Mouse (Mus musculus): Measurements from ENCODE around the gene Dop1a. TPM values are rescaled to one million over a fixed set of nuclear protein-coding genes. Genes with fewer than 3 reads are reported as not detected.

Dop1a gene
- total and polyA plus RNA-seq, 3 experiments = 9.1 to 17.9 (median 16.2) TPM

DNA sequence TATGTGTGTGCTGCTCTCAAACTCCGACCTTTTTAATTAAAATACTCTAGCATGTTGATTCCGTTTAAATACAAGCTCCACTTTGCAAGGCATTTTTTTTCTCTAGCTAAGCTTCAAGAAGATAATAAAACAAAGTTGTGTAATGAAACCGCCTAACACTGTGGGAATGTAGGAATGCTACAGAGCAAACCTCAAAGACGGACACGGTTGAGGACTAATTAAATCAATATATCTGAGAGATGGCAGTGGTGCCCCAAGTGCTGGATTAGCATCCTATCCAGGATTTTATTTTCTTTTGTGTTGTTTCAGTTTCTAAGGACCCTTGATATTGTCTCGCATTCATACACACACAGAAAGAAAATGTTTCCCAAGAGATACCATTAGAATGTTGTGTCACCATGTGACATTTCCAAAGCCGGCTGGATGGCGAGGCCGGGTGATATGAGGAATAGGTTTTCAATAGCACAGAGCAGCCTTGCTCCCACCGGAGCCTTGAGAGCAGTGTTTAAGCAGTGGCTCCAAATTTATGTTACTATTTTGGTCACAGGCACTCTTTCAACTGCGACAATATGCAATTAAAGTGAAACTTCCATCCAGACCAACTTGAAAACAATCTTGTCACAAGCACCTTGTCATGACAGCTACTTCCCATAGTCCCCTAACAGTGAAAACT, 28.5 kb upstream of the Dop1a start:
- no peak for DNase-seq
- no peak overlapping the region for H3K9ac ChIP-seq (ENCODE audit: low read depth, low read length)
- H3K36me3 ChIP-seq (ENCODE audit: control insufficient read depth, insufficient read depth, low read length) = no peaks in the 10 kb centered on the region
- no peak overlapping the region for H3K27ac ChIP-seq
- no peaks in the 10 kb centered on the region for H3K79me2 ChIP-seq (replicated peaks; ENCODE audit: control insufficient read depth, insufficient read depth, low read length)
- no peak for TF ChIP-seq EP300 (IDR thresholded peaks at IDR 0.05; ENCODE audit: insufficient read depth, low read depth, low read length)
- TF ChIP-seq POLR2A (IDR thresholded peaks at IDR 0.05; ENCODE audit: insufficient read depth, low read depth, low read length) = no peak
- no peak for TF ChIP-seq CTCF (IDR thresholded peaks at IDR 0.05)
- intact Hi-C loops (cut with DNase I) = no loop called here
- no peaks in the 10 kb centered on the region for H3K27me3 ChIP-seq (ENCODE audit: control insufficient read depth, insufficient read depth, low read length)
- WGBS = 47% methylated on average over 11 of the region's 11 CpGs
- H3K4me1 ChIP-seq (ENCODE audit: control insufficient read depth, insufficient read depth, low read length) = no peaks in the 10 kb centered on the region
- H3K4me3 ChIP-seq = peak overlapping the region; percentile 16; the same call in 1 of the 2 replicates

- no peaks in the 10 kb centered on the region for H3K36me3 ChIP-seq (ENCODE audit: control insufficient read depth, insufficient read depth, low read length)
- H3K79me2 ChIP-seq (replicated peaks; ENCODE audit: control insufficient read depth, insufficient read depth, low read length) = no peaks in the 10 kb centered on the region
- no peak overlapping the region for H3K27ac ChIP-seq
- no peaks in the 10 kb centered on the region for H3K27me3 ChIP-seq (ENCODE audit: control insufficient read depth, insufficient read depth, low read length)
- H3K4me1 ChIP-seq (ENCODE audit: control insufficient read depth, insufficient read depth, low read length) = no peaks in the 10 kb centered on the region
- 79% methylated on average over 4 of the region's 4 CpGs for WGBS
- no peak for DNase-seq
- intact Hi-C loops (cut with DNase I) = no loop called here
- no peak for TF ChIP-seq POLR2A (IDR thresholded peaks at IDR 0.05; ENCODE audit: insufficient read depth, low read depth, low read length)
- no peak for TF ChIP-seq CTCF (IDR thresholded peaks at IDR 0.05)
- TF ChIP-seq EP300 (IDR thresholded peaks at IDR 0.05; ENCODE audit: insufficient read depth, low read depth, low read length) = no peak
- no peak overlapping the region for H3K9ac ChIP-seq (ENCODE audit: low read depth, low read length)
- H3K4me3 ChIP-seq = no peak overlapping the region
Observed at GRCm38 (mm10) chr9:86442248-86442647, 24.7 kb upstream of the Dop1a start.

- no peaks in the 10 kb centered on the region for H3K36me3 ChIP-seq (ENCODE audit: control insufficient read depth, insufficient read depth, low read length)
- no peak overlapping the region for H3K27ac ChIP-seq
- no peaks in the 10 kb centered on the region for H3K4me1 ChIP-seq (ENCODE audit: control insufficient read depth, insufficient read depth, low read length)
- no peaks in the 10 kb centered on the region for H3K79me2 ChIP-seq (replicated peaks; ENCODE audit: control insufficient read depth, insufficient read depth, low read length)
- H3K9ac ChIP-seq (ENCODE audit: low read depth, low read length) = no peak overlapping the region
- no peak overlapping the region for H3K4me3 ChIP-seq
- WGBS = 62% methylated on average over 7 of the region's 7 CpGs
- intact Hi-C loops (cut with DNase I) = loop anchor here (5.0 kb wide), 1 partner anchor 575 kb away; no protein-coding TSS in a partner anchor
- no peaks in the 10 kb centered on the region for H3K27me3 ChIP-seq (ENCODE audit: control insufficient read depth, insufficient read depth, low read length)
- no peak for TF ChIP-seq EP300 (IDR thresholded peaks at IDR 0.05; ENCODE audit: insufficient read depth, low read depth, low read length)
- TF ChIP-seq POLR2A (IDR thresholded peaks at IDR 0.05; ENCODE audit: insufficient read depth, low read depth, low read length) = no peak
- no peak for TF ChIP-seq CTCF (IDR thresholded peaks at IDR 0.05)
- DNase-seq = no peak
Observed at GRCm38 (mm10) chr9:86446847-86447246, 20.1 kb upstream of the Dop1a start.

- Histone ChIP-seq H3K79me2 (replicated peaks; ENCODE audit: control insufficient read depth, insufficient read depth, low read length) (no peaks in the 10 kb centered on the region), H3K4me1 (ENCODE audit: control insufficient read depth, insufficient read depth, low read length) (no peaks in the 10 kb centered on the region), H3K4me3 (no peak overlapping the region), H3K36me3 (ENCODE audit: control insufficient read depth, insufficient read depth, low read length) (no peaks in the 10 kb centered on the region), H3K27me3 (ENCODE audit: control insufficient read depth, insufficient read depth, low read length) (no peaks in the 10 kb centered on the region), H3K9ac (ENCODE audit: low read depth, low read length) (no peak overlapping the region), H3K27ac (no peak overlapping the region)
- DNase-seq = peak in 1 of 2 experiments; percentile 10
- TF ChIP-seq POLR2A (IDR thresholded peaks at IDR 0.05; ENCODE audit: insufficient read depth, low read depth, low read length) (no peak), EP300 (IDR thresholded peaks at IDR 0.05; ENCODE audit: insufficient read depth, low read depth, low read length) (no peak), CTCF (IDR thresholded peaks at IDR 0.05) (no peak)
- WGBS = 54% methylated on average over 8 of the region's 8 CpGs
- intact Hi-C loops (cut with DNase I) = loop anchor here (5.0 kb wide), 1 partner anchor 575 kb away; no protein-coding TSS in a partner anchor
Observed at GRCm38 (mm10) chr9:86447431-86447830, 19.5 kb upstream of the Dop1a start.

GRCm38 (mm10) chr9:86449581-86449980, 17.4 kb upstream of the Dop1a start:
- no peaks in the 10 kb centered on the region for H3K79me2 ChIP-seq (replicated peaks; ENCODE audit: control insufficient read depth, insufficient read depth, low read length)
- no peak overlapping the region for H3K4me3 ChIP-seq
- H3K4me1 ChIP-seq (ENCODE audit: control insufficient read depth, insufficient read depth, low read length) = no peaks in the 10 kb centered on the region
- peak; percentile 69 to 82 for DNase-seq
- H3K36me3 ChIP-seq (ENCODE audit: control insufficient read depth, insufficient read depth, low read length) = no peaks in the 10 kb centered on the region
- no peak overlapping the region for H3K9ac ChIP-seq (ENCODE audit: low read depth, low read length)
- WGBS = 6% methylated on average over 11 of the region's 11 CpGs
- intact Hi-C loops (cut with DNase I) = loop anchor here (1.0 to 5.0 kb wide), 2 partner anchors 577 to 670 kb away; no protein-coding TSS in a partner anchor
- no peak overlapping the region for H3K27ac ChIP-seq
- TF ChIP-seq CTCF (IDR thresholded peaks at IDR 0.05) (peak; percentile 100), EP300 (IDR thresholded peaks at IDR 0.05; ENCODE audit: insufficient read depth, low read depth, low read length) (0 out of 2 replicates have a peak, but pooled peaks have one; percentile 55), POLR2A (IDR thresholded peaks at IDR 0.05; ENCODE audit: insufficient read depth, low read depth, low read length) (no peak)
- no peaks in the 10 kb centered on the region for H3K27me3 ChIP-seq (ENCODE audit: control insufficient read depth, insufficient read depth, low read length)

DNA sequence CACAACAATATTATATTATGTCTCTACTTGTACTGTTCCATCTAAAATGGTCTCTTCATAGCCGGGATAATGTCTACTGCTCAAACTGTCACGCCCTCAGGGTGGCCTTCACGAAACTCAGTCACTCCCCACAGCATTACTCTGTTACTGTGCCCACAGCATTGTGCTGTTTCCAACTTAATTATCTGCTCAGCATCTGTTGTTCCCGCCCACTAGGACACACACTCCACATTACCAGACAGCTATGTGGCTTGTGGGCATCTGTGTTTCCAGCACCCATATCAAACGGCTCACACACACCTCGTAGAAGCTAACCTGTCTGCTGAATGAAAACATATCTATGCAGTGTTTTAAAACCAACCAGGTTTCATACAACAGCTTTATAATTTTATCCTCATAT, 15.9 kb upstream of the Dop1a start:
- H3K4me1 ChIP-seq (ENCODE audit: control insufficient read depth, insufficient read depth, low read length) = no peaks in the 10 kb centered on the region
- no peaks in the 10 kb centered on the region for H3K79me2 ChIP-seq (replicated peaks; ENCODE audit: control insufficient read depth, insufficient read depth, low read length)
- H3K4me3 ChIP-seq = no peak overlapping the region
- intact Hi-C loops (cut with DNase I) = loop anchor here (5.0 to 10.0 kb wide), 2 partner anchors 299 to 606 kb away; partner anchors contain the start of gene Tpbg
- TF ChIP-seq EP300 (IDR thresholded peaks at IDR 0.05; ENCODE audit: insufficient read depth, low read depth, low read length) (no peak), POLR2A (IDR thresholded peaks at IDR 0.05; ENCODE audit: insufficient read depth, low read depth, low read length) (no peak), CTCF (IDR thresholded peaks at IDR 0.05) (no peak)
- WGBS = 63% methylated on average over 6 of the region's 6 CpGs
- H3K27me3 ChIP-seq (ENCODE audit: control insufficient read depth, insufficient read depth, low read length) = no peaks in the 10 kb centered on the region
- no peak overlapping the region for H3K27ac ChIP-seq
- H3K36me3 ChIP-seq (ENCODE audit: control insufficient read depth, insufficient read depth, low read length) = no peaks in the 10 kb centered on the region
- no peak for DNase-seq
- no peak overlapping the region for H3K9ac ChIP-seq (ENCODE audit: low read depth, low read length)

Data from heart, adult 2 months (tissue).